Mouse (Mus musculus) embryonic facial prominence, embryonic 11.5 days (tissue): ENCODE results near the gene Lmnb2. TPM values are rescaled to one million over a fixed set of nuclear protein-coding genes. Genes with fewer than 3 reads are reported as not detected.
A peak's percentile ranks its signal among the peaks of the same experiment; 100 is the strongest.

Experiments used
- ATAC-seq: fragments of 200-750 bp; cut with Nextera tagmentation; replicated peaks from 2 replicates; pipeline ENCODE4 v1.8.0; 2017; ENCODE audit warnings: low read depth; ENCODE audit not compliant: insufficient number of reproducible peaks, low FRiP score, low TSS enrichment
- DNase-seq: peaks from one replicate; pipeline ENCODE4 v3.0.0-alpha.2; 2015; ENCODE audit warnings: low spot score
- H3K27ac ChIP-seq: fragments of 300-500 bp; sonication (generic); replicated peaks from 2 replicates; pipeline ENCODE4 v1.5.1; 2014; ENCODE audit warnings: mild to moderate bottlenecking, low read depth, low read length, control low read depth
- H3K27me3 ChIP-seq: fragments of 300-500 bp; sonication (generic); 2 replicates; pipeline ENCODE4 v1.6.1; 2014; ENCODE audit warnings: mild to moderate bottlenecking, low read length, moderate library complexity, mixed read lengths; ENCODE audit not compliant: control insufficient read depth, insufficient read depth
- H3K36me3 ChIP-seq: fragments of 300-500 bp; sonication (generic); replicated peaks from 2 replicates; pipeline ENCODE4 v1.6.1; 2014; ENCODE audit warnings: low read depth, mild to moderate bottlenecking, low read length, moderate library complexity, mixed read lengths; ENCODE audit not compliant: control insufficient read depth, insufficient read depth
- H3K4me1 ChIP-seq: fragments of 300-500 bp; sonication (generic); 2 replicates; pipeline ENCODE4 v1.6.1; 2014; ENCODE audit warnings: low read length, mixed read lengths; ENCODE audit not compliant: control insufficient read depth, insufficient read depth
- H3K4me2 ChIP-seq: fragments of 300-500 bp; sonication (generic); 2 replicates; pipeline ENCODE4 v1.6.1; 2014; ENCODE audit warnings: low read depth, mild to moderate bottlenecking, control low read depth, low read length, moderate library complexity
- H3K4me3 ChIP-seq: fragments of 300-500 bp; sonication (generic); 2 replicates; pipeline ENCODE4 v1.5.1; 2014; ENCODE audit warnings: low read depth, low read length, control low read depth
- H3K9ac ChIP-seq: fragments of 300-500 bp; sonication (generic); replicated peaks from 2 replicates; pipeline ENCODE4 v1.6.1; 2014; ENCODE audit warnings: mild to moderate bottlenecking, control low read depth, low read length
- H3K9me3 ChIP-seq: fragments of 300-500 bp; sonication (generic); replicated peaks from 2 replicates; pipeline ENCODE4 v1.6.1; 2016; ENCODE audit warnings: mild to moderate bottlenecking, low read length, inconsistent platforms, mixed read lengths; ENCODE audit not compliant: control insufficient read depth
- WGBS: fragments of 180-500 bp; shearing (Covaris S2); extraction: QIAGEN DNeasy Blood & Tissue Kit; methylation state at CpG from one replicate; pipeline ENCODE4 v1.1.7; 2014; 5-methylcytosine and 5-hydroxymethylcytosine counted together
- polyA plus RNA-seq: library from polyadenylated mRNA; unstranded; fragments of >200 nt; fragmentation: Nextera tagmentation; extraction: Ambion mirVana; gene quantifications from 2 replicates; pipeline ENCODE4 v1.2.1, GENCODE M21; 2014

Lmnb2 gene
- polyA plus RNA-seq, 1 experiment from 2014 or later = 18.4 TPM

DNA sequence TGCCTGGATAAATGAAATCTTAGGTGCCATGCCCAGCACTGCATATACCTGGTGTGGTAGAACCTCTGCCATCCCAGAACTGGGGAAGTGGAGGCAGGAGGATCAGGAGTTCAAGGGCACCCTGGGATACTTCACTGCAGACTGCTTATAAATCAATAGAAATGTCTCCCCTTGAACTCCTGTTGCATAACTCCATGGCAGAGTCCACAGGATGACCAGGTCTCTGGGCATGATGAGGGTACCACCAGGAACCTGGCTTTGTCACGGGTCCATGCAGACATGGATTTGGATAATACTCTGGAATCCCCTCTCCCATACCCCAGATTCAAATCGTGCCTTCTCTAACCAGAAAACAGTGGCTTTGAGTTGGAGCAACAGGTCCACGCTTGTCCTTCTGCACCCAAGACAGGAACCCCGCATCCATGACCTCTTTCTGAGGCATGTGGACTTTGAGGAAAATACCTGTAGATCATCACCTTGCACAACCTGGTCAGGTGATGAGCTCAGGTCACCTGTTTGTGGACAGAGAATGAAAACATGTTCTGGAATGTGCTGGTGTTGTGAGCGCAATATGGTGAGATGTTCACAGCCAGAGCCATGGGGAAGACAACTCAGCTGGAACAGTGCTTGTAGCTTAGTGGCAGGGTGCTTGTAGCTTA, 41.1 kb upstream of the Lmnb2 start:
- no peaks in the 10 kb centered on the region for H3K9me3 ChIP-seq
- 90% methylated on average over 5 of the region's 5 CpGs for WGBS
- DNase-seq = no peak
- no peaks in the 10 kb centered on the region; the same call in 1 of the 2 replicates for H3K4me1 ChIP-seq
- no peak overlapping the region for H3K4me3 ChIP-seq
- no peaks in the 10 kb centered on the region for H3K27me3 ChIP-seq
- no peak overlapping the region for H3K4me2 ChIP-seq
- no peak overlapping the region for H3K27ac ChIP-seq
- H3K36me3 ChIP-seq = no peaks in the 10 kb centered on the region
- no peak for ATAC-seq
- H3K9ac ChIP-seq = no peak overlapping the region

DNA sequence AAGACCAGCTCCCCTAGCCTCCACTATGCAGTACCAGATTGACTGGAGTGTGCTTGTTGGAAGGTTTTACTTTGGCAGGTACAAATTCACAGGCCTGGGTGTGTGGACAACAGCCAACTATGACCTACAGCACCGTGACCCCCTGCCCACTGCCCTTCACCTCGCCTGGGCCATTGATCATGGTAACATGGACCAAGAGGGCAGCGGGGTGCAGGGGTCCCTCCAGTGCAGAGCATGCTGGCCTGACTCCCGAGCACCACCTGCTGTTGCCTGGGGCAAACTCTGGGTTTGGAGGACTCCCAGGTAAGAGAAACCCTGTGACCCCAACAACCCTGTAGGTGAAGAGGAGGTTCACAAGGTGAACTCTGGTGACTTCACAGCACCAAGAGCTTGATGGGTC, 39.7 kb upstream of the Lmnb2 start:
- H3K4me3 ChIP-seq = no peak overlapping the region

DNA sequence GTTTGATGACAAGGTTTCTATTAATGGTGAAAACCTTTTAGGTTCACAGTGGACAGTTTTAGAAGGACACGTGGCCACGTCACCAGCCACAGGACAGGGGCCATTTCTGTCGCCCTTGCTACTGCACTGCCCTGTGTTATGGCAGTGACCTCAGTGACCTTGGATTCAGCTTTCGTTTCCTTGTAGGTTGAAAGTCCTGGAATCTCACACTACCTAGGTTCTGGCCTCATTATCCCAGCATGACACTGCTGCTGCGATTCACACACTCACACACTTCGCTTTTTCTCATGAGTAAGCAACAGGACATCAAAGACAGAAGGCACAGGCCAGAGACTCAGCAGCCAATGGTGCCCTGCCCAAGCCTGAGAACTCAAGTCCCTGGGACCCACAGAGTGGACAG, 38.9 kb upstream of the Lmnb2 start:
- no peak overlapping the region for H3K9ac ChIP-seq
- no peaks in the 10 kb centered on the region for H3K9me3 ChIP-seq
- no peak overlapping the region for H3K4me2 ChIP-seq
- 77% methylated on average over 6 of the region's 6 CpGs for WGBS
- ATAC-seq = no peak
- DNase-seq = no peak
- H3K4me3 ChIP-seq = no peak overlapping the region
- no peak overlapping the region for H3K27ac ChIP-seq
- no peaks in the 10 kb centered on the region for H3K36me3 ChIP-seq
- H3K27me3 ChIP-seq = no peaks in the 10 kb centered on the region
- no peaks in the 10 kb centered on the region; the same call in 1 of the 2 replicates for H3K4me1 ChIP-seq

More for the DNA sequence above, 39.7 kb upstream of the Lmnb2 start:
- H3K4me2 ChIP-seq = no peak overlapping the region
- 71% methylated on average over 4 of the region's 4 CpGs for WGBS
- ATAC-seq = no peak
- no peak for DNase-seq
- H3K9me3 ChIP-seq = no peaks in the 10 kb centered on the region
- H3K27me3 ChIP-seq = no peaks in the 10 kb centered on the region
- no peak overlapping the region for H3K9ac ChIP-seq
- no peaks in the 10 kb centered on the region for H3K36me3 ChIP-seq
- H3K4me1 ChIP-seq = no peaks in the 10 kb centered on the region; the same call in 1 of the 2 replicates
- H3K27ac ChIP-seq = no peak overlapping the region

DNA sequence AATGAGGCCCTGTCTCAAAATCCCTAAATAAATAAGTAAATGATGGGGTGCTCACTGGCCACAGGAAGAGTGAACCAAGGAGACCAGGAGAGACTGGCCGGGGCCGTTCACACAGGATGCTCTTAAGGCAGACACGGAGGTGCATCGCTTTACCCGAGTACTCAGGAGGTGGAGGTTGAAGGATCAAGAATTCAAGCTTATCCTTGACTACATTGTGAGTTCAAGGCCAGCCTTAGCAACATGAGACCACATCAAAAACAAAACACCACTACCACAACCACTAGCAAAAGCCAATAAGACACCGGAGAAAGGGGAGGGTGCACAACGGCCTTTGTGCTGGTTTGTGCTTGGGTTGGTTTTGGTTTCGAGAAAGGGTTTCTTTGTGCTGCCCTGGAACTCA, 38.3 kb upstream of the Lmnb2 start:
- no peak overlapping the region for H3K4me3 ChIP-seq
- H3K4me1 ChIP-seq = no peaks in the 10 kb centered on the region; the same call in 1 of the 2 replicates
- no peak overlapping the region for H3K4me2 ChIP-seq
- no peaks in the 10 kb centered on the region for H3K9me3 ChIP-seq
- H3K27ac ChIP-seq = no peak overlapping the region
- WGBS = 93% methylated on average over 8 of the region's 8 CpGs
- H3K9ac ChIP-seq = no peak overlapping the region
- no peaks in the 10 kb centered on the region for H3K27me3 ChIP-seq
- ATAC-seq = no peak
- DNase-seq = no peak
- H3K36me3 ChIP-seq = no peaks in the 10 kb centered on the region

DNA sequence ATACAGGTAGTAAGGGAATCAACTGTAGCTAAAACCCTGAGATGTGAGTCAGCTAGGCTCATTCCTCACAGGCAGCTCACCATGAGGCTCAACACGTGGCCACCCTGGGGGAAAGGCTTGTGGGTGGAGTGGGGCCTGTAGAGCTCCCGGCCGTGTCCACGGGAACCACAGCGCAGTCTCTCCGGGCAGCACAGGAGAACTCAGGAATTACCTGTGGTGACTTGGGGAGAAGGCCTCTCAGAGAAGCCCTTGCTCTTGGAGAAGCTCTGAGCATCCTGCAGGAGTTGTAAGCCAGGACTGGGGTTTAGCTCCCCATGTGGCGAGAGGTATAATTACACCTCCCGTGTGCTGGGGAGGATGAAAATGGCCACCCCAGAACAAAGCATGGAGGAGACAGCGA, 37.5 kb upstream of the Lmnb2 start:
- H3K9me3 ChIP-seq = no peaks in the 10 kb centered on the region
- no peak for ATAC-seq
- no peak overlapping the region for H3K9ac ChIP-seq
- DNase-seq = peak; percentile 83
- no peak overlapping the region for H3K4me3 ChIP-seq
- no peaks in the 10 kb centered on the region for H3K27me3 ChIP-seq
- H3K36me3 ChIP-seq = no peaks in the 10 kb centered on the region
- no peak overlapping the region for H3K27ac ChIP-seq
- H3K4me2 ChIP-seq = no peak overlapping the region
- 22% methylated on average over 9 of the region's 9 CpGs for WGBS
- no peaks in the 10 kb centered on the region for H3K4me1 ChIP-seq

DNA sequence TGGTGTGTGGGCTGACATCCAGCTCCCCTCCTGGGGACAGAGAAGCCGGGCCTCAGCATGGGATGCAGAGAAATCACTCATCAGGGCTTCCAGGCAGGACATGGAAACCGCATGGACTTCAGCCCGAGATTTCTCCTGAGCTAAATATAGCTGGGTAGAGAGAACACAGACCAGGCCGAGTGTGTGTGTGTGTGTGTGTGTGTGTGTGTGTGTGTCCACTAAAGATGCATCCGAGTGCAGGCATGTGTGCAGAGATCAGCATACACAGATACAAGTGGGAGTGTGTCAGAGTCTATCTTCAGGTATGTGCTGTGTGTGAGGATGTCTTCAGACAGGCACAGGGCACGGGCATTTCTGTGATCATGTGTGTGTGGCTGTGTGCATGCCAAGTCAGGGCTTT, 36.8 kb upstream of the Lmnb2 start:
- no peak overlapping the region for H3K4me3 ChIP-seq
- 87% methylated on average over 6 of the region's 6 CpGs for WGBS
- H3K9ac ChIP-seq = no peak overlapping the region
- H3K27ac ChIP-seq = no peak overlapping the region
- H3K36me3 ChIP-seq = no peaks in the 10 kb centered on the region
- H3K9me3 ChIP-seq = no peaks in the 10 kb centered on the region
- DNase-seq (no peak), ATAC-seq (no peak)
- H3K27me3 ChIP-seq = no peaks in the 10 kb centered on the region
- H3K4me1 ChIP-seq = no peaks in the 10 kb centered on the region
- no peak overlapping the region for H3K4me2 ChIP-seq

DNA sequence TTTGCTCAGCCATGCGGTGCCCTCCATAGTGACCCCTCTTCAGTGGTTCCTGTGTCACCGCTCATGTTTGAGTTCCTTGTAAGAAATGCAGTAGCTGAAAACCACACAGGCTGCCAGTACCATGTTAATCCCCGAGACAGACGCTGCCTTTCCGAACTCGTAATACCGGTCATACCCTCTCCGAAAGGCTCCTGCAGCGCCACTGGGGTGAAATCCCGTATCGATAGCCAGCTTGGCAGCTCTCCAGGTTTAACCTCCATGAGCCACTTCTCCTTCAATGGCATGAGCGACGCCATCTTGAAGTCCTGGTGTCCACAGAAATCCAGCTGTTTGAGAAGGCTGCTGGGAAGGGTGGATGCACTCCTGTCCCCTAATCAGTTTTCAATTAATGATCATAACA, 36.4 kb upstream of the Lmnb2 start:
- H3K27me3 ChIP-seq = no peaks in the 10 kb centered on the region
- DNase-seq = no peak
- no peaks in the 10 kb centered on the region for H3K9me3 ChIP-seq
- ATAC-seq = no peak
- no peak overlapping the region for H3K4me2 ChIP-seq
- H3K27ac ChIP-seq = no peak overlapping the region
- H3K4me1 ChIP-seq = no peaks in the 10 kb centered on the region
- H3K9ac ChIP-seq = no peak overlapping the region
- no peak overlapping the region for H3K4me3 ChIP-seq
- no peaks in the 10 kb centered on the region for H3K36me3 ChIP-seq
- 80% methylated on average over 13 of the region's 13 CpGs for WGBS

DNA sequence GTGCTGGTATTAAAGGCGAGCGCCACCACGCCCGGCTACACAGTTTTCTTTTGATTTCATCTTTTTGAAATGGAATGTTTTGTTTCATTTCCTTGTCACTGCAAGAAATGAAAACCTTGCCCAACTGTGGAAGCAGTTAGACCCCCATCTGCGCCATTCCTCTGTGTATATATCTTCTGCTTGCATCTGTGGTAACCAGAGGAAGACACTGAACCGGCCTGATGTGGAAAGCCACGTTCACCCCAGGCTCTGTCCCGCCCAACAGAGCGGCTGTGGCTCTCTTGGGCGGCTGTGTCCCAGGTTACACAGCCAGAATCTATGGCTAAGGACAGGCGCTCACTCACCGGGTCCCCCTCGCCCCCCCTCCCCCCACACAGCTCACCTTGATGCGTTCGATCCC, 34.4 kb upstream of the Lmnb2 start:
- Histone ChIP-seq H3K36me3 (no peaks in the 10 kb centered on the region), H3K27ac (no peak overlapping the region), H3K9me3 (no peaks in the 10 kb centered on the region), H3K9ac (no peak overlapping the region), H3K4me3 (no peak overlapping the region), H3K4me2 (no peak overlapping the region), H3K27me3 (no peaks in the 10 kb centered on the region), H3K4me1 (no peaks in the 10 kb centered on the region; the same call in 1 of the 2 replicates)
- 70% methylated on average over 15 of the region's 15 CpGs for WGBS
- DNase-seq (no peak), ATAC-seq (no peak)
